Mouse (Mus musculus): ENCODE results near the gene Ninj1.

- TF ChIP-seq POLR2AphosphoS2 (IDR thresholded peaks at IDR 0.05; ENCODE audit: insufficient read length, low read depth) (no peak), MYOD1 (IDR thresholded peaks at IDR 0.05; ENCODE audit: control insufficient read depth in 1 of 3, insufficient read length in 2 of 3, low read depth in 2 of 3) (no peak), POLR2A (IDR thresholded peaks at IDR 0.05; ENCODE audit: insufficient read length, low read depth) (no peak), SRF (IDR thresholded peaks at IDR 0.05; ENCODE audit: control insufficient read depth, insufficient read length, low read depth) (no peak), E2F4 (IDR thresholded peaks at IDR 0.05; ENCODE audit: insufficient read depth) (no peak), TCF12 (IDR thresholded peaks at IDR 0.05; ENCODE audit: insufficient read depth, poor library complexity, severe bottlenecking) (no peak), REST (IDR thresholded peaks at IDR 0.05; ENCODE audit: insufficient read depth, insufficient read length) (no peak)
Measured at GRCm38 (mm10) chr13:49147858-49148226, 39.4 kb upstream of the Ninj1 start, which contains the start of gene Wnk2.
